Mouse (Mus musculus) kidney, postnatal 0 days (tissue): ENCODE results near the gene Ralb. TPM values are rescaled to one million over a fixed set of nuclear protein-coding genes. Genes with fewer than 3 reads are reported as not detected.
A peak's percentile ranks its signal among the peaks of the same experiment; 100 is the strongest.

Experiments used
- ATAC-seq: fragments of 200-750 bp; cut with Nextera tagmentation; replicated peaks from 2 replicates; pipeline ENCODE4 v1.8.0; 2017; ENCODE audit warnings: low read depth, moderate number of reproducible peaks, moderate TSS enrichment, moderate library complexity; ENCODE audit not compliant: low FRiP score
- DNase-seq: peaks from one replicate; pipeline ENCODE4 v3.0.0-alpha.2; 2016; ENCODE audit warnings: low spot score
- H3K27ac ChIP-seq: fragments of 300-500 bp; sonication (generic); 2 replicates; pipeline ENCODE4 v1.5.1; 2014; ENCODE audit warnings: mild to moderate bottlenecking
- H3K27me3 ChIP-seq: fragments of 300-500 bp; sonication (generic); 2 replicates; pipeline ENCODE4 v1.6.1; 2014; ENCODE audit warnings: low read length, mixed read lengths; ENCODE audit not compliant: insufficient read depth
- H3K36me3 ChIP-seq: fragments of 300-500 bp; sonication (generic); 2 replicates; pipeline ENCODE4 v1.6.1; 2014; ENCODE audit warnings: low read length, mixed read lengths; ENCODE audit not compliant: insufficient read depth
- H3K4me1 ChIP-seq: fragments of 300-500 bp; sonication (generic); replicated peaks from 2 replicates; pipeline ENCODE4 v1.6.1; 2014; ENCODE audit warnings: antibody characterized with exemption, low read length, mixed read lengths; ENCODE audit not compliant: insufficient read depth
- H3K4me2 ChIP-seq: fragments of 300-500 bp; sonication (generic); 2 replicates; pipeline ENCODE4 v1.6.1; 2014; ENCODE audit warnings: mild to moderate bottlenecking, low read length, moderate library complexity, mixed read lengths
- H3K4me3 ChIP-seq: fragments of 300-500 bp; sonication (generic); replicated peaks from 2 replicates; pipeline ENCODE4 v1.5.1; 2014; ENCODE audit warnings: low read depth, low read length
- H3K9ac ChIP-seq: fragments of 300-500 bp; sonication (generic); 2 replicates; pipeline ENCODE4 v1.6.1; 2014; ENCODE audit warnings: low read depth, low read length
- H3K9me3 ChIP-seq: fragments of 300-500 bp; sonication (generic); replicated peaks from 2 replicates; pipeline ENCODE4 v1.6.1; 2016; ENCODE audit warnings: low read length, inconsistent platforms, mixed read lengths
- CTCF ChIP-seq: IDR thresholded peaks from 2 replicates; pipeline ENCODE4 v1.5.1; 2016; ENCODE audit warnings: antibody characterized with exemption, low read depth, mild to moderate bottlenecking, moderate library complexity
- WGBS: fragments of 180-500 bp; shearing (Covaris S2); extraction: QIAGEN DNeasy Blood & Tissue Kit; methylation state at CpG from one replicate; pipeline ENCODE4 v1.1.7; 2014; 5-methylcytosine and 5-hydroxymethylcytosine counted together
- polyA plus RNA-seq: library from polyadenylated mRNA; unstranded; fragments of >200 nt; fragmentation: Nextera tagmentation; extraction: Ambion mirVana; gene quantifications from 2 replicates; pipeline ENCODE4 v1.2.1, GENCODE M21; 2015

The Ralb gene
- polyA plus RNA-seq, 1 experiment from 2014 or later = 129 TPM

DNA sequence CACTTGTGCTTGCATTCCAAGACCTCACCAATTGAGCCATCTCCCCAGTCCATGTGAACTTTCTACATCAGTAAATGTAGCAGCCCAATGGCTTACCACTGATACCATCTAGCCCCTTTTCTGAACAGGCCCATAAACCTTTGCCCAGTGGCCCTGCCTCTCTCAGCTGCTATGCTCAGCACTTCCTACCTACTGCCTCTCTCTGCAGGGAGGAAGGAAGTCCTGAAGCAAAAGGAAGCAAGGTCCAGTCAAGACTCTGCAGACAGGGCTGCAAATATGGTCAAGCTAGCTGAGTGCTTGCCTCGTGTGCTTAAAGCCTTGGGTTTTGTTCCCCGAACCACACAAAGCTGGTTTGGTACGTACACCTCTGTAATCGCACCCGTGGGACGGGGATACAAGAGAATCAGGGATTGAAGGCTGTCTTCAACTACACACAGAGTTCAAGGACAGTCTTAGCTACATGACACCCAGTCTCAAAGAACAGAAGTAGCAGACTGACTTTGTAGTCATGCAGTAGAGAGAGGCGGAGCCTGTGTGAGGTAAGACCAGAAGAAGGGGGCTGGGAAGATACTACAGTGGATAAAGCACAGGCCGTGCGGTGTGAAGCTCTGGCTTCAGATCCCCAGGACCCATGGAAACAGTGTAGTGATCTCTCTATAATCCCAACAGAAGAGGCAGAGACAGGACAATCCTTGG is 5.9 kb downstream of the Ralb start:
- TF ChIP-seq CTCF = no peak
- 74% methylated on average over 9 of the region's 9 CpGs for WGBS
- Histone ChIP-seq H3K36me3 (0 out of 2 replicates have a peak, but pooled peaks cover 8% of the 10 kb centered on the region), H3K27me3 (no peaks in the 10 kb centered on the region), H3K9ac (no peak overlapping the region), H3K4me1 (peaks cover 18% of the 10 kb centered on the region), H3K4me2 (no peak overlapping the region), H3K9me3 (no peaks in the 10 kb centered on the region), H3K27ac (peak overlapping the region; percentile 68), H3K4me3 (no peak overlapping the region)
- no peak for DNase-seq
- 0 out of 2 replicates have a peak, but pooled peaks have one; percentile 48 for ATAC-seq

GRCm38 (mm10) chr1:119497346-119498004 is 7.1 kb downstream of the Ralb start:
- TF ChIP-seq CTCF = no peak
- Histone ChIP-seq H3K9me3 (no peaks in the 10 kb centered on the region), H3K4me3 (no peak overlapping the region), H3K27ac (no peak overlapping the region), H3K4me2 (no peak overlapping the region), H3K27me3 (no peaks in the 10 kb centered on the region), H3K4me1 (peaks cover 9% of the 10 kb centered on the region), H3K9ac (no peak overlapping the region), H3K36me3 (0 out of 2 replicates have a peak, but pooled peaks cover 8% of the 10 kb centered on the region)
- WGBS = 75% methylated on average over 5 of the region's 5 CpGs
- no peak for DNase-seq
- ATAC-seq = no peak

GRCm38 (mm10) chr1:119495396-119495775 is 9.2 kb downstream of the Ralb start:
- H3K4me2 ChIP-seq = no peak overlapping the region
- no peak overlapping the region for H3K27ac ChIP-seq
- WGBS = 88% methylated on average over 6 of the region's 6 CpGs
- no peak for ATAC-seq
- H3K9me3 ChIP-seq = no peaks in the 10 kb centered on the region
- no peak for DNase-seq
- H3K4me3 ChIP-seq = no peak overlapping the region
- H3K27me3 ChIP-seq = no peaks in the 10 kb centered on the region
- 0 out of 2 replicates have a peak, but pooled peaks cover 5% of the 10 kb centered on the region for H3K36me3 ChIP-seq
- H3K9ac ChIP-seq = no peak overlapping the region
- no peak for TF ChIP-seq CTCF
- H3K4me1 ChIP-seq = peaks cover 18% of the 10 kb centered on the region

DNA sequence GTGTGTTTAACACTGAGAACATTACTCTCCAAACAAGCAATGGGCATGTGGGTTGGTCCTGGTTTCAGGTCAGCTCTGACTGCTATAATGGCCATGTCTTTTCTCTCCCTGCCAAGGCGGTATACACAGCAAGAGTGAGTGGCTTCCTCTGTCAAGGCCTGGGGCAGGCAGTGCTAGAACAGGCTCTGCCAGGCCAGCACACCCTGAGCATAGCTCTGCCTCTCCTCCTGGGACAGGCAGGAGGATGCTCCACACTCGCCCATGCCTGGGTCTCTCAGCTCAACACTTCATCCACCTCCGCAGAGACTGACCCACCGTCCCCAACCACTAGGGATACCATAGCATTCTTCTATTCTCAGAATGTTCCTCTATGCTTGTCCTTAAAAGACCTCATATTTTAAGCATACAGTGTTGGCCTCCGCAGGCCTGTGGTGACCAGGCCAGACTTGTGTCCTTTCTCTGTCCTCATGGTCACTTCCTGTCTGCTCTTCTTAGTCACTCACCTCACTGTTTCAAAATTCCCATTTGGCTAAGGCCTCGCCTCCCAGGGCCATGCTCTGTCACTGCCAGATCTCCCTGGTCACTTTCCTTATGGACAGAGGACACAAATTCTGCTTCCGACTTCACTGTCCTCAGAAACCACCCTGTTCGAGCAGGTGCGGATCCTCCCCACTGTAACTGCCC is 9.7 kb downstream of the Ralb start:
- H3K27me3 ChIP-seq = no peaks in the 10 kb centered on the region
- 94% methylated on average over 9 of the region's 9 CpGs for WGBS
- H3K36me3 ChIP-seq = 0 out of 2 replicates have a peak, but pooled peaks cover 5% of the 10 kb centered on the region
- H3K9ac ChIP-seq = no peak overlapping the region
- no peak overlapping the region for H3K4me2 ChIP-seq
- H3K4me1 ChIP-seq = peaks cover 18% of the 10 kb centered on the region
- DNase-seq = no peak
- no peak overlapping the region for H3K4me3 ChIP-seq
- no peaks in the 10 kb centered on the region for H3K9me3 ChIP-seq
- no peak for TF ChIP-seq CTCF
- H3K27ac ChIP-seq = no peak overlapping the region
- ATAC-seq = no peak

- H3K27me3 ChIP-seq = no peaks in the 10 kb centered on the region
- peaks cover 18% of the 10 kb centered on the region for H3K4me1 ChIP-seq
- H3K4me3 ChIP-seq = no peak overlapping the region
- H3K36me3 ChIP-seq = 0 out of 2 replicates have a peak, but pooled peaks cover under 1% of the 10 kb centered on the region
- ATAC-seq (no peak), DNase-seq (peak; percentile 57)
- no peak overlapping the region for H3K4me2 ChIP-seq
- TF ChIP-seq CTCF = peak; percentile 53
- H3K27ac ChIP-seq = no peak overlapping the region
- 60% methylated on average over 2 of the region's 2 CpGs for WGBS
- H3K9ac ChIP-seq = no peak overlapping the region
- no peaks in the 10 kb centered on the region for H3K9me3 ChIP-seq
Observed at GRCm38 (mm10) chr1:119494024-119494711, 10.4 kb downstream of the Ralb start.

GRCm38 (mm10) chr1:119492505-119492904 is 12.1 kb downstream of the Ralb start:
- H3K9me3 ChIP-seq = no peaks in the 10 kb centered on the region
- H3K4me2 ChIP-seq = peak overlapping the region; percentile 44; the same call in 1 of the 2 replicates
- H3K4me3 ChIP-seq = no peak overlapping the region
- H3K4me1 ChIP-seq = peaks cover 9% of the 10 kb centered on the region
- H3K36me3 ChIP-seq = no peaks in the 10 kb centered on the region
- no peaks in the 10 kb centered on the region for H3K27me3 ChIP-seq
- no peak overlapping the region for H3K9ac ChIP-seq
- TF ChIP-seq CTCF = no peak
- WGBS = 34% methylated on average over 1 of the region's 1 CpGs
- DNase-seq = no peak
- ATAC-seq = peak; percentile 62
- peak overlapping the region; percentile 80 for H3K27ac ChIP-seq
